In the genomic region with DNA sequence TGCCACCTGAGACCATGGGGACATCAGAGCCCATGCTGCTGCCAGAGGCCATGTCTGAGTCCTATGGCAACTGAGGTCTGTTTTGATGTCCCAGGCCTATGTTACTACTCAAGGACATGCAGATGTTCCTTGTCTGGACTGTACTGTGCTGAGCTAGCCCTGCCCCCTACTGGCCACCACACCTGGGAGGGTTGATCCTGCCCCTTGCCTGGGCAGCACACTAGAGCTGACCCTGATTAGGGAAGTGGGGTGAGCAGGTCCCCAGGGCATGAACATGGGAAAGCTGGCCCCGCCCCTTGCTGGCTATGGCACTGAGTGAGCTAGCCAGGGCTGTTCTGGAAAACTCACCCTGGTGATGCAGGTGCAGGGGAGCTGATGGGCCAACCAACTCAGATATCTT, we compare ENCODE assay signal across 11 mouse cellular contexts.
DNase-seq lines count a peak whose midpoint lies in the region; ATAC-seq lines count a peak whose summit lies in the region.
"Had no signal": no experiment of that assay in that cellular context is flagged by ENCODE, and none has a peak within 500 bp of the region (broad histone marks: within the 10 kb centered on the region; RNA-seq: fewer than 3 reads in every experiment).

No protein-coding gene starts in this region.

- ATAC-seq in hindbrain, embryonic 11.5 days (ENCODE audit: low FRiP score), result peak; percentile 30; the same call in 1 of the 2 replicates

- no peak overlapping the region for H3K4me2 ChIP-seq in hindbrain, embryonic 11.5 days (replicated peaks; ENCODE audit: low read depth, low read length)

- no peaks in the 10 kb centered on the region for H3K36me3 ChIP-seq in hindbrain, embryonic 11.5 days (ENCODE audit: control insufficient read depth, insufficient read depth, low read length)
- no peaks in the 10 kb centered on the region for H3K36me3 ChIP-seq in hindbrain, embryonic 10.5 days
- H3K36me3 ChIP-seq: G1E had no signal

- DNase-seq in hindbrain, embryonic 11.5 days (ENCODE audit: low spot score), result no peak
- no peak for DNase-seq in hindbrain, embryonic 10.5 days (ENCODE audit: low spot score)
- peak; percentile 10 for DNase-seq in thymus, postnatal 4 days
- no peak for DNase-seq in thymus, postnatal 0 days (ENCODE audit: low spot score)
- DNase-seq in kidney, postnatal 4 days, result peak; percentile 3 to 4
- DNase-seq in layer of hippocampus, adult 9-10 months (ENCODE audit: low spot score), result no peak
- DNase-seq in gastrocnemius, postnatal 4 days (ENCODE audit: low spot score in 2 of 2), result no peak
- no peak for DNase-seq in left cerebral cortex, adult 9 months (ENCODE audit: low spot score in 2 of 2)
- DNase-seq: embryo, embryonic 11 days had no signal

- WGBS in hindbrain, embryonic 11.5 days, result 100% methylated on average over 1 of the region's 1 CpGs
- WGBS in hindbrain, embryonic 10.5 days, result 90% methylated on average over 1 of the region's 1 CpGs

- H3K27me3 ChIP-seq in hindbrain, embryonic 11.5 days (ENCODE audit: control insufficient read depth, insufficient read depth, low read length), result no peaks in the 10 kb centered on the region
- no peaks in the 10 kb centered on the region for H3K27me3 ChIP-seq in hindbrain, embryonic 10.5 days (ENCODE audit: insufficient read depth, poor library complexity, severe bottlenecking)

- no peaks in the 10 kb centered on the region for H3K9me3 ChIP-seq in hindbrain, embryonic 11.5 days (ENCODE audit: control insufficient read depth, low read length)
- H3K9me3 ChIP-seq in hindbrain, embryonic 10.5 days, result no peaks in the 10 kb centered on the region
- H3K9me3 ChIP-seq: G1E had no signal

- no peak overlapping the region for H3K4me3 ChIP-seq in hindbrain, embryonic 11.5 days (ENCODE audit: low read depth, low read length)
- H3K4me3 ChIP-seq in hindbrain, embryonic 10.5 days, result no peak overlapping the region

- H3K4me1 ChIP-seq in hindbrain, embryonic 11.5 days (replicated peaks; ENCODE audit: control insufficient read depth, insufficient read depth, low read length), result no peaks in the 10 kb centered on the region
- no peaks in the 10 kb centered on the region for H3K4me1 ChIP-seq in hindbrain, embryonic 10.5 days (replicated peaks)

- no peak overlapping the region for H3K9ac ChIP-seq in hindbrain, embryonic 11.5 days (ENCODE audit: low read depth, low read length)

- no peak overlapping the region for H3K27ac ChIP-seq in hindbrain, embryonic 11.5 days (ENCODE audit: low read depth, low read length)
- H3K27ac ChIP-seq in hindbrain, embryonic 10.5 days, result no peak overlapping the region
- H3K27ac ChIP-seq: macrophage had no signal

Comparison
In these comparisons a context has a peak if more than half of its experiments do, and no peak if none do; other contexts are left out.
1. DNase-seq: peak in thymus, postnatal 4 days (single experiment) and kidney, postnatal 4 days (2 of 2); none in hindbrain, embryonic 11.5 days (single experiment), hindbrain, embryonic 10.5 days (single experiment), thymus, postnatal 0 days (single experiment), layer of hippocampus, adult 9-10 months (single experiment), gastrocnemius, postnatal 4 days (0 of 2) and left cerebral cortex, adult 9 months (0 of 2).